Mouse (Mus musculus) limb, embryonic 11.5 days (tissue): ENCODE data around the gene Pom121. TPM values are rescaled to one million over a fixed set of nuclear protein-coding genes. Genes with fewer than 3 reads are reported as not detected.

Experiments
- ATAC-seq: fragments of 200-750 bp; cut with Nextera tagmentation; 2 replicates; pipeline ENCODE4 v1.8.0; 2017; ENCODE audit warnings: low read depth; ENCODE audit not compliant: insufficient number of reproducible peaks, low FRiP score, low TSS enrichment
- DNase-seq: peaks from one replicate; pipeline ENCODE4 v3.0.0-alpha.2; 2015; ENCODE audit warnings: low spot score
- H3K27ac ChIP-seq: fragments of 300-500 bp; sonication (generic); replicated peaks from 2 replicates; pipeline ENCODE4 v1.5.1; 2014; ENCODE audit warnings: low read depth, mild to moderate bottlenecking, low read length
- H3K27me3 ChIP-seq: fragments of 300-500 bp; sonication (generic); 2 replicates; pipeline ENCODE4 v1.6.1; 2014; ENCODE audit warnings: mild to moderate bottlenecking, low read length, mixed read lengths; ENCODE audit not compliant: control insufficient read depth, insufficient read depth
- H3K36me3 ChIP-seq: fragments of 300-500 bp; sonication (generic); 2 replicates; pipeline ENCODE4 v1.6.1; 2014; ENCODE audit warnings: mild to moderate bottlenecking, low read length, moderate library complexity, mixed read lengths; ENCODE audit not compliant: control insufficient read depth, insufficient read depth
- H3K4me1 ChIP-seq: fragments of 300-500 bp; sonication (generic); 2 replicates; pipeline ENCODE4 v1.6.1; 2014; ENCODE audit warnings: low read length, mixed read lengths; ENCODE audit not compliant: control insufficient read depth, insufficient read depth
- H3K4me2 ChIP-seq: fragments of 300-500 bp; sonication (generic); 2 replicates; pipeline ENCODE4 v1.6.1; 2014; ENCODE audit warnings: low read depth, mild to moderate bottlenecking, moderate library complexity; ENCODE audit not compliant: severe bottlenecking
- H3K4me3 ChIP-seq: fragments of 300-500 bp; sonication (generic); 2 replicates; pipeline ENCODE4 v1.5.1; 2014; ENCODE audit warnings: low read depth, low read length
- H3K9ac ChIP-seq: fragments of 300-500 bp; sonication (generic); 2 replicates; pipeline ENCODE4 v1.6.1; 2014; ENCODE audit warnings: mild to moderate bottlenecking, low read length
- H3K9me3 ChIP-seq: fragments of 300-500 bp; sonication (generic); 2 replicates; pipeline ENCODE4 v1.6.1; 2016; ENCODE audit warnings: low read length; ENCODE audit not compliant: control insufficient read depth
- WGBS: fragments of 180-500 bp; shearing (Covaris S2); extraction: QIAGEN DNeasy Blood & Tissue Kit; methylation state at CpG from one replicate; pipeline ENCODE4 v1.1.7; 2014; 5-methylcytosine and 5-hydroxymethylcytosine counted together
- polyA plus RNA-seq: library from polyadenylated mRNA; unstranded; fragments of >200 nt; fragmentation: Nextera tagmentation; extraction: Ambion mirVana; gene quantifications from 2 replicates; pipeline ENCODE4 v1.2.1, GENCODE M21; 2014

Gene Pom121
- polyA plus RNA-seq, 1 experiment from 2014 or later: 21.8 TPM

DNA sequence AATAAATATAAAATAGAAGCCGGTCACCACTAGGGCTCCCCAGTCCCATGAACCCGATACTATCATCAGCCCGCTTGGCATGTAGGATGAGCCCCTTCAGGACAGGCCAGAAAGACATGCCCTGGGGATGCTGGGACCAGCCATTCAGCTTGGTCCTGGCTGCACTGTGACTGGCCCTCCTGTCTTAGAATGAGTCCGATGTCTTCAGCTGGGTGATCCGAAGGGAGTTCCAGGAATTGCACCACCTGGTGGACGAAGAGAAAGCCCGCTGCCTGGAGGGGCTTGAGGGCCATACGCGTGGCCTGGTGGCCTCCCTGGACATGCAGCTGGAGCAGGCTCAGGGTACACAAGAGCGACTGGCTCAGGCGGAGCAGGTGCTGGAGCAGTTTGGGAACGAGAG lies 30.8 kb downstream of the Pom121 start:
- Histone ChIP-seq H3K4me1 (no peaks in the 10 kb centered on the region), H3K9me3 (no peaks in the 10 kb centered on the region), H3K4me3 (no peak overlapping the region), H3K4me2 (no peak overlapping the region), H3K27ac (no peak overlapping the region), H3K36me3 (no peaks in the 10 kb centered on the region), H3K27me3 (no peaks in the 10 kb centered on the region), H3K9ac (no peak overlapping the region)
- WGBS: 26% methylated on average over 12 of the region's 12 CpGs
- no peak for ATAC-seq
- peak; percentile 66 for DNase-seq

DNA sequence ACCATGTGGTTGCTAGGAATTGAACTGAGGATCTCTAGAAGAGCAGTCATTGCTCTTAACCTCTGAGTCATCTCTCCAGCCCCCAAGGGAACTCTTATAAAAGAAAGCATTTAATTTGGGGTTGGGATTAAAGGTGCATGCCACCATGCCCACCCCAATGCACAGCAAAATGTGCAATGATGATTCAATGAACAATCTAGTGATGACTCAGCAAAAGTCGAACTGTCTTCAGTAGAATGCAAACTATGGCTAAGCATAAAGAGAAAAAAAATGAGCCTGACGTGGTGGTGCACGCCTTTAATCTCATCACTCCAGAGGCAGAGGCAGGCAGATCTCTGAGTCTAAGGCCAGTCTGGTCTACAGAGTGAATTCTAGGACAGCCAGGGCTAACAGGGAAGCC lies 31.8 kb downstream of the Pom121 start:
- no peak overlapping the region for H3K27ac ChIP-seq
- H3K4me1 ChIP-seq: no peaks in the 10 kb centered on the region
- ATAC-seq (no peak), DNase-seq (no peak)
- no peaks in the 10 kb centered on the region for H3K27me3 ChIP-seq
- WGBS: 89% methylated on average over 3 of the region's 3 CpGs
- H3K9me3 ChIP-seq: peaks cover 2% of the 10 kb centered on the region
- no peak overlapping the region for H3K4me3 ChIP-seq
- H3K9ac ChIP-seq: no peak overlapping the region
- no peak overlapping the region for H3K4me2 ChIP-seq
- no peaks in the 10 kb centered on the region for H3K36me3 ChIP-seq

DNA sequence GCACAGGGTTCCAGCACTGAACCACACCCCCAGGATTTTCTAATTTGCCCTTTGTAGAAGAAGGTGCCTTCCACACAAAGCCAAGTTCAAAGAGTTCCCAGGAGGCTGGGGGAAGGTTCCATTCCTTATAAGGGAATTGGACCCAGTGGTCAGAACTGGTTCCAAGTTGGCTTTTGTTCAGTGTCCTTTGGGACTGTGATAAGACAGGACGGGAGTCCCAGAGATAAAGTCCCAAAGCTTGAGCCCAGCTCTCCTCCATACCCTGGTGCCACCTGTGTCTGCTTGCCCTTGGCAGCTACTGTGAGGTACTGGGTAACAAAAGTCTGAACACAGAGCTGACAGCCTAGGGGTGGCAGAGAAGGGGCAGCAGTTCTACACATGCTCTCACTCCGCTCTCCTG lies 34.6 kb downstream of the Pom121 start:
- H3K4me3 ChIP-seq: no peak overlapping the region
- WGBS: 92% methylated on average over 2 of the region's 2 CpGs
- ATAC-seq (no peak), DNase-seq (no peak)
- H3K36me3 ChIP-seq: no peaks in the 10 kb centered on the region
- peaks cover 4% of the 10 kb centered on the region for H3K9me3 ChIP-seq
- no peaks in the 10 kb centered on the region for H3K4me1 ChIP-seq
- H3K9ac ChIP-seq: no peak overlapping the region
- H3K27me3 ChIP-seq: no peaks in the 10 kb centered on the region
- no peak overlapping the region for H3K4me2 ChIP-seq
- no peak overlapping the region for H3K27ac ChIP-seq

DNA sequence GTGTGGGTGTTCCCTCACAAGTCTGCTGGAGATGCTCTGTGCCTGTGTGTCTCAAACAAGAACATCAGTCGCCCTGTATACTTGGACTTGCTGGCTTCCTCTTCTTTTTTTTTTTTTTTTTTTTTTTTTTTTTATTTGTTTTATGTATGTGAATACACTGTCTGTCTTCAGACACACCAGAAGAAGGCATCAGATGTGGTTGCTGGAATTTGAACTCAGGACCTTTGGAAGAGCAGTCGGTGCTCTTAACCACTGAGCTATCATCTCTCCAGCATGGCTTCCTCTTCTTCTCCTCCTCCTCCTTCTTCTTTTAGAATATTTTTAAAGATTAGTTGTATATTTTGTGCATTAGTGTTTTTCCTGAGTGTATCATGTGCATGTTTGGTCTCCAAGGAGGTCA lies 36.8 kb downstream of the Pom121 start:
- no peak for DNase-seq
- WGBS: 84% methylated on average over 2 of the region's 2 CpGs
- no peak for ATAC-seq

DNA sequence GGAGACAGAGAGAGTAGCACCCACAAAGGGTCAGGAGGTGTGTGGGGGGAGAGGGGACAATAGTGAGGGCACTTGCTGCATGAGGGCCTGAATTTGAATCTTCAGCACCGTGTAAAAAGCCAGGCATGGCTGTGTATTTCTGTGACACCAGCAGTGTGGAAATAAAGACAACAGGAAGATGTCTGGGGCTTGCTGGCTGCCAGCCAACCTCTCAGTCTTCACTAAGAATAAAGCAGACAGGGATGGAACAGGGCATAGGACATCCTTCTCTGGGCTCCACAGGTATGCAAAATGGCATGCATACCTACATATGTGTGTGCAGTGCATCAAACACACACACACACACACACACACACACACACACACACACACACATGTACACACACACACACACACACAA lies 38.3 kb downstream of the Pom121 start:
- DNase-seq: no peak

More for the DNA sequence above, 36.8 kb downstream of the Pom121 start:
- no peak overlapping the region for H3K4me2 ChIP-seq
- H3K4me1 ChIP-seq: no peaks in the 10 kb centered on the region
- H3K9ac ChIP-seq: no peak overlapping the region
- no peaks in the 10 kb centered on the region for H3K36me3 ChIP-seq
- H3K9me3 ChIP-seq: peaks cover 4% of the 10 kb centered on the region
- no peaks in the 10 kb centered on the region for H3K27me3 ChIP-seq
- H3K4me3 ChIP-seq: no peak overlapping the region
- no peak overlapping the region for H3K27ac ChIP-seq

DNA sequence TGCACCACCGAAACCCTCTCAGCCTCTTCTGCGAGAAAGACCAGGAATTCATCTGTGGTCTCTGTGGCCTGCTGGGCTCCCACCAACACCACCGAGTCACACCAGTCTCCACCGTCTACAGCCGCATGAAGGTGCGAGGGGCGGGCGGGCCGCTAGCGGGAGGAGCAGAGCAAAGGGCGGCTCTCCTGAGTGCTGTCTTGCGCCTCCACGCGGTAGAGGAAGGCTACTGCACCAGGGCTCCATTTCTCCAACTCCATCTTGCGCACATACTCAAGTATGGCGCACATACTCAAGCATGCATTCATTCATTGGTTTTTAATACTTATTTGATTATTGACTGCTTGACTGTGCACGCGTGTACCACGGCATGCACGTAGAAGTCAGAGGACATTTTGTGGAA lies 40.8 kb downstream of the Pom121 start:
- Histone ChIP-seq H3K27me3 (no peaks in the 10 kb centered on the region), H3K9ac (no peak overlapping the region), H3K27ac (no peak overlapping the region), H3K4me3 (no peak overlapping the region), H3K4me2 (no peak overlapping the region), H3K36me3 (no peaks in the 10 kb centered on the region), H3K4me1 (no peaks in the 10 kb centered on the region), H3K9me3 (peaks cover 9% of the 10 kb centered on the region)
- 15% methylated on average over 20 of the region's 20 CpGs for WGBS
- DNase-seq: peak; percentile 64
- no peak for ATAC-seq

More for the DNA sequence above, 38.3 kb downstream of the Pom121 start:
- no peak overlapping the region for H3K9ac ChIP-seq
- H3K4me3 ChIP-seq: no peak overlapping the region
- WGBS: 77% methylated on average over 1 of the region's 1 CpGs
- no peaks in the 10 kb centered on the region for H3K36me3 ChIP-seq
- no peak overlapping the region for H3K4me2 ChIP-seq
- H3K27ac ChIP-seq: no peak overlapping the region
- peaks cover 4% of the 10 kb centered on the region for H3K9me3 ChIP-seq
- no peaks in the 10 kb centered on the region for H3K4me1 ChIP-seq
- no peaks in the 10 kb centered on the region for H3K27me3 ChIP-seq
- no peak for ATAC-seq

DNA sequence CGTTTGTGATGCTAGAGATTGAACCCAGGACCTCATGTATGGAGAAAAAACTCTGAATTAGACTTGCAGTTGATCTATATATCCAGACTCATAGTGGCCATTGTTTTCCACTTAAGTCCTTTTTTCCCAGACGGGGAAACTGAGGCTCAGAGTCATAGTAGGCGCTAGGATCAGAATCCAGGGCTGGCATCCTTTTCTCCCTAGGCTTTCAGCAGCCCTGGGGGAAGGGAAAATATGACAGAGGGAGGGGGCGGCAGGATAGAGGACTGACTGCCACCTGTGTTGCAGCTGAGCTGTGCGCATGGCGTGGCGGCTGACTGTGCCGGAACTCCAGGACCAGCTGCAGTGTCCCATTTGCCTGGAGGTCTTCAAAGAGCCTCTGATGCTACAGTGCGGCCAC lies 41.4 kb downstream of the Pom121 start, which contains the start of gene Trim50:
Trim50 (plus strand) TSS at position 301 of the 400 bp plus-strand sequence.
- H3K36me3 ChIP-seq: no peaks in the 10 kb centered on the region
- H3K4me1 ChIP-seq: no peaks in the 10 kb centered on the region
- no peak for ATAC-seq
- no peak within 1 kb of the TSS for H3K4me2 ChIP-seq
- DNase-seq: no peak
- H3K27ac ChIP-seq: no peak within 1 kb of the TSS
- H3K9ac ChIP-seq: no peak within 1 kb of the TSS
- H3K4me3 ChIP-seq: no peak within 1 kb of the TSS
- 57% methylated on average over 9 of the region's 9 CpGs for WGBS
- H3K27me3 ChIP-seq: no peaks in the 10 kb centered on the region
- peaks cover 9% of the 10 kb centered on the region for H3K9me3 ChIP-seq

DNA sequence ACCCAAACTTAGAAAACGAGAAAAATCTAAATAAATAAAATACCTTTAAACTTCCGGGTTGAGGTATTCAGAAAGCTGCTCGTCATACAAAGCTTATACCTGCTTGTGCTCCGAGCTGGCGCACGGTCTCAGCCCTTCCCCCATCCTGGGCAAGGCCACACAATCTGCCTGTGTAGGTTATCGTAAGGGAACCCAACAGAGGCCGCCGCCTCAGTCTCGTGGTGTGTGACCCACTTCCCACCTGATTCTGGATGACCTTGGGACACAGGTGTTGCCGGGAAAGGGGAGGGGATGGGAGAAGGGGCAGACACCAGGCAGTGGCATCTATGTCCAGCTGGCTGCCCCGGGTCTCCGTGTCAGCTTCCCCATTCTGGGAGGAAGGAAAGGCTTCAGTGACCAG lies 42.7 kb downstream of the Pom121 start:
- DNase-seq (no peak), ATAC-seq (no peak)
- 88% methylated on average over 13 of the region's 13 CpGs for WGBS
- H3K36me3 ChIP-seq: no peaks in the 10 kb centered on the region
- no peak overlapping the region for H3K27ac ChIP-seq
- H3K4me1 ChIP-seq: no peaks in the 10 kb centered on the region
- H3K9me3 ChIP-seq: peaks cover 6% of the 10 kb centered on the region
- H3K27me3 ChIP-seq: no peaks in the 10 kb centered on the region
- H3K4me2 ChIP-seq: no peak overlapping the region
- H3K4me3 ChIP-seq: no peak overlapping the region
- H3K9ac ChIP-seq: no peak overlapping the region

DNA sequence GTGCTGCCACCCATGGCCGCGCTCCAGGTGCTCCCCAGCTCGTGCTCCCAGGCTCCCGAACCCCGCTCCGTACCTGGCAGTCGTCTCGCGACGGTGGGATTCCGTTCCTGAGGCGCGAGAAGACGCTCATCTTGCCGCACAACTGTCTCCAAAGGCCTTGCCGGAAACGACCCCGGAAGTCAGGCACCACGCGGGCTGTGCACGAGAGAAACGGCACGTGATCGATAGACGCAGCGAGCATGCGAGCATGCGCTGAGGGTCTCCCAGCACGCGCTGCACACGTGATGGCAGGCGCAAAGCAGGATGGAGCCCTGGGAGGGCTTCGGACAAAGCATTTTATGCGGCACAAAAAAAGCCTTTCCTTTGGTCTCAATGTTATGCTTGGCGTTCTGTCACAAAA lies 44.5 kb downstream of the Pom121 start, which contains the start of gene Fkbp6:
Fkbp6 (minus strand) TSS at position 183 of the 400 bp plus-strand sequence.
- no peak for ATAC-seq
- 90% methylated on average over 35 of the region's 35 CpGs for WGBS
- H3K9me3 ChIP-seq: peaks cover 6% of the 10 kb centered on the region
- no peaks in the 10 kb centered on the region for H3K27me3 ChIP-seq
- DNase-seq: no peak
- H3K4me1 ChIP-seq: no peaks in the 10 kb centered on the region
- H3K27ac ChIP-seq: no peak within 1 kb of the TSS
- no peak within 1 kb of the TSS for H3K9ac ChIP-seq
- no peak within 1 kb of the TSS for H3K4me3 ChIP-seq
- H3K4me2 ChIP-seq: no peak within 1 kb of the TSS
- no peaks in the 10 kb centered on the region for H3K36me3 ChIP-seq
